Mouse (Mus musculus) limb, embryonic 14.5 days (tissue): Measurements from ENCODE around the gene Jup. TPM values are rescaled to one million over a fixed set of nuclear protein-coding genes. Genes with fewer than 3 reads are reported as not detected.
"Not testable (repeated sequence)": the region's sequence is repeated elsewhere in the genome, so short reads cannot be mapped to it uniquely, and the experiment has no call there.

Experiments
- ATAC-seq: fragments of 200-750 bp; cut with Nextera tagmentation; 2 replicates; pipeline ENCODE4 v1.8.0; 2017; ENCODE audit warnings: low read depth, moderate number of reproducible peaks, moderate TSS enrichment; ENCODE audit not compliant: low FRiP score
- DNase-seq: peaks from one replicate; pipeline ENCODE4 v3.0.0-alpha.2; 2015; ENCODE audit warnings: low spot score
- H3K27ac ChIP-seq: fragments of 300-500 bp; sonication (generic); replicated peaks from 2 replicates; pipeline ENCODE4 v1.5.1; 2014; ENCODE audit warnings: low read depth, mild to moderate bottlenecking, low read length, moderate library complexity, mixed read lengths
- H3K27me3 ChIP-seq: fragments of 300-500 bp; sonication (generic); 2 replicates; pipeline ENCODE4 v1.6.1; 2014; ENCODE audit warnings: low read length, mixed read lengths; ENCODE audit not compliant: control insufficient read depth, insufficient read depth
- H3K36me3 ChIP-seq: fragments of 300-500 bp; sonication (generic); 2 replicates; pipeline ENCODE4 v1.6.1; 2014; ENCODE audit warnings: mild to moderate bottlenecking, low read length, moderate library complexity, mixed read lengths; ENCODE audit not compliant: control insufficient read depth, insufficient read depth
- H3K4me1 ChIP-seq: fragments of 300-500 bp; sonication (generic); 2 replicates; pipeline ENCODE4 v1.6.1; 2014; ENCODE audit warnings: antibody characterized with exemption, low read length, mixed read lengths; ENCODE audit not compliant: control insufficient read depth, insufficient read depth
- H3K4me2 ChIP-seq: fragments of 300-500 bp; sonication (generic); replicated peaks from 2 replicates; pipeline ENCODE4 v1.6.1; 2014; ENCODE audit warnings: low read depth, mild to moderate bottlenecking, low read length, moderate library complexity; ENCODE audit not compliant: severe bottlenecking
- H3K4me3 ChIP-seq: fragments of 300-500 bp; sonication (generic); replicated peaks from 2 replicates; pipeline ENCODE4 v1.5.1; 2014; ENCODE audit warnings: low read length
- H3K9ac ChIP-seq: fragments of 300-500 bp; sonication (generic); 2 replicates; pipeline ENCODE4 v1.6.1; 2014; ENCODE audit warnings: mild to moderate bottlenecking, low read depth, low read length, moderate library complexity; ENCODE audit not compliant: severe bottlenecking
- H3K9me3 ChIP-seq: fragments of 300-500 bp; sonication (generic); 2 replicates; pipeline ENCODE4 v1.6.1; 2016; ENCODE audit warnings: low read length; ENCODE audit not compliant: control insufficient read depth
- POLR2A ChIP-seq: fragments of 200-500 bp; IDR thresholded peaks from 2 replicates; pipeline ENCODE4 v1.8.0; 2012; ENCODE audit warnings: inconsistent platforms, mild to moderate bottlenecking, moderate library complexity, borderline replicate concordance; ENCODE audit not compliant: insufficient read depth, insufficient read length; ENCODE audit errors: extremely low read depth
- WGBS: fragments of 180-500 bp; shearing (Covaris S2); extraction: QIAGEN DNeasy Blood & Tissue Kit; methylation state at CpG from one replicate; pipeline ENCODE4 v1.1.7; 2014; 5-methylcytosine and 5-hydroxymethylcytosine counted together
- polyA plus RNA-seq, 2 experiments: library from polyadenylated mRNA; depleted of rRNA in 1 of 2; stranded (reverse) in 1 of 2; unstranded in 1 of 2; fragments of >200 nt; fragmentation: Nextera tagmentation in 1 of 2; extraction: Ambion mirVana in 1 of 2; gene quantifications; 2 replicates each; pipeline versions ENCODE4 v1.2.1 to v1.2.3; 2012 to 2014

Jup gene
- polyA plus RNA-seq, 2 experiments: 111 to 159 TPM

DNA sequence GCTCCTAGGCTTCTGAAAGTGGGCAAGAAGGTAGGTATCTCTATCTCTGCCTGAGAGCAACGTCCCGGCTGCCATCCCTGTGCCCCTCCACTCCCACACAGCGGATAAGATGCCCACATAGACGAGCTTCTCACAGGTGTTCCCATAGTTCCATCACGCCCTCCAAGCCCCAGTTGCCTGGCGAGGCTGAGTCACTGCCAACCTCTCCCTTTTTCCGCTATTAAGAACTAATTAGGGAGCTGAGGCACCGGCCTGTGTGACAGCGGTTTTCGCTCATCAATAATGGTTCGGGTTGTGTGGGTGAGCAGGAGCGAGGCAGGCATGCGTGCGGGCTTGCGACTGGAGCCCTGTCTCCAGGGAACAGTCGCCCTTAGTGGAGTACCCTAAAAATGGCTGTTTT is 67.3 kb downstream of the Jup start:
- H3K4me2 ChIP-seq: no peak overlapping the region
- H3K27ac ChIP-seq: no peak overlapping the region
- no peak for ATAC-seq
- H3K9ac ChIP-seq: no peak overlapping the region
- H3K4me1 ChIP-seq: no peaks in the 10 kb centered on the region
- no peak for DNase-seq
- H3K4me3 ChIP-seq: no peak overlapping the region
- WGBS: 57% methylated on average over 16 of the region's 16 CpGs
- TF ChIP-seq POLR2A: no peak
- no peaks in the 10 kb centered on the region for H3K36me3 ChIP-seq
- H3K27me3 ChIP-seq: no peaks in the 10 kb centered on the region
- no peaks in the 10 kb centered on the region for H3K9me3 ChIP-seq

DNA sequence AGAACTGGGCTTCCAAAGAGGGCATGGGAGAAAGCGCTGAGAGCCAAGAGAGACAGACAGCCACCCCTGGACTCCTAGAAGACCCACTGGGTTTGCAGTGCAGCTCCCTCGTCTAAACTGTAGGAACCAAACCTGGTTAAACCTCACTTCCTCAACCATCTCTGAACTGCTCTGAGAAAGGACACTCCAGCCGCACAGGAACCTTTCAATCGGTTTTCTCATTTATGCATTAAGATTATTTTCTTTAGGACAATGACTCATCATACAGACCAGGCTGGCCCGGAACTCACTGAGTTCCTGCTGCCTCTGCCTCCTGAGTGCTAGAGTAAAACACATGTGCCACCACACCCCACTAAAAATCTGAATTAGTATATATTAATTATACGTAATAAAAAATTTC is 69.8 kb downstream of the Jup start:
- H3K27me3 ChIP-seq: no peaks in the 10 kb centered on the region
- H3K4me2 ChIP-seq: no peak overlapping the region
- no peak overlapping the region for H3K27ac ChIP-seq
- no peaks in the 10 kb centered on the region for H3K4me1 ChIP-seq
- DNase-seq (no peak), ATAC-seq (no peak)
- H3K9ac ChIP-seq: no peak overlapping the region
- H3K9me3 ChIP-seq: no peaks in the 10 kb centered on the region
- no peak overlapping the region for H3K4me3 ChIP-seq
- H3K36me3 ChIP-seq: peaks cover under 1% of the 10 kb centered on the region; the same call in 1 of the 2 replicates
- WGBS: 90% methylated on average over 6 of the region's 6 CpGs
- TF ChIP-seq POLR2A: no peak

DNA sequence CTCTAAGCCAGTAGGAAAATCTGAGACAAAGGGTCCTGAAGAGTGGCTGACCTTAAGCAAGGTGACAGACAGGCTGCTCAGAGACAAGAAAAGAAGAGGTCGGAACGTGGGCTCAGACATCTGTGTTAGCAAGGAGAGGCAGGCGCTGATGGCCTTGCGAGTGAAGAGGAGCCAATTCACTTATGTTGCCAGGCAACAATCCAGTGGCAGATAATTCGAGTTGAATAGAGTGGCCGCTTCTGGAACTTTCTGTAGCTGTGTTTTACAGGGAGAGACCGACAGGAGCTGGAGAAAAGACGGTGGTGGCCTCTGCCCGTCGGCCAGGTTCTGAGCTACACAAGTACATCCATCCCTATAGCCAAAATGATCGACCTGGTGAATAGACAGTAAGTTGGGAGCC is 70.2 kb downstream of the Jup start:
- Histone ChIP-seq H3K27ac (no peak overlapping the region), H3K4me2 (no peak overlapping the region), H3K36me3 (peaks cover 5% of the 10 kb centered on the region), H3K9me3 (no peaks in the 10 kb centered on the region), H3K27me3 (no peaks in the 10 kb centered on the region), H3K4me1 (no peaks in the 10 kb centered on the region), H3K4me3 (no peak overlapping the region), H3K9ac (no peak overlapping the region)
- 74% methylated on average over 11 of the region's 11 CpGs for WGBS
- DNase-seq: no peak
- TF ChIP-seq POLR2A: no peak
- no peak for ATAC-seq

DNA sequence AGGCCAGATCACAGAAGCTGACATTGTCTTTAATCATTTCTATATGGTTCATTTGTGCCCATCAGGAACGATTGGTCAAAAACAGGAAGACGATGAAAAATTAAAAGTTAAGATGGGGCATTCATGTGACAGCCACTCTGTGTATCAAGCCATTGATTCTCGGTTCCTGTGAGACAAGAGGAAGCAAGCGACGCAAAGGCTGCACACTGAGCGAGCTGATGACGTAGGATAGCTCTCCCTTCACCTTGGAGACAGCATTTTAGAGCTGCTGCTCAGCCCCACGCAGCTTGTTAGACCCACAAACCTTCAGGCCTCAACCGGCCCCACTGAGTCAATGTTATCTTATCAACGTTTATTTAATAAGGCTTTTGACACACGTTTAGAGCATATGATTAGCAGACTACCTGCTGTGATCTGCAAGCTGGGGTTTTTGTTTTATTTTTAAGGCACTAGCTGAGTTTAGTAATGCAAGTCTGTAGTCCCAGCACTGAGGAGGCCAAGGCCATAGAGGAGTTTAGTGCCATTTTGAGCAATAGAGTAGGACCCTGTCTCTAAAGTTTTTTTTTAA is 72.4 kb downstream of the Jup start:
- Histone ChIP-seq H3K9ac (no peak overlapping the region), H3K27ac (no peak overlapping the region), H3K36me3 (peaks cover 19% of the 10 kb centered on the region), H3K4me2 (no peak overlapping the region), H3K27me3 (no peaks in the 10 kb centered on the region), H3K4me3 (no peak overlapping the region), H3K9me3 (no peaks in the 10 kb centered on the region), H3K4me1 (no peaks in the 10 kb centered on the region)
- 83% methylated on average over 11 of the region's 11 CpGs for WGBS
- ATAC-seq (no peak), DNase-seq (no peak)
- no peak for TF ChIP-seq POLR2A

DNA sequence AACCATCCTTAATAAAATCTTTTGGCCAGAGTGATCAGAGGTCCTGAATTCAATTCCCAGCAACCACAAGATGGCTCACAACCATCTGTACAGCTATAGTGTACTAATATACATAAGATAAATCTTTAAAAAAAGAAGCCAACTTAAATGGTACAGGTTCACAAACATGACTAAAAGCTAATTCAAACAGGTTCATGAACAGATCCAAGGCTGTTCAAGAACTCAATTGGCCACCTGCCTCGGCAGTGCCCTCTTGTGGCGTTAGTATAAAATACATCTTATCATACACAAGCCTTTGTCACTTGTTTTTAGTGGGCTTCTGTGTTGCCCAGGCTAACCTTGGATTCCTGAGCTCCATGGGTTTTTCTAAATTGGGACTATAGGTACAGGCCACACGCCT is 74.0 kb downstream of the Jup start:
- Histone ChIP-seq H3K36me3 (peaks cover 19% of the 10 kb centered on the region), H3K9ac (no peak overlapping the region), H3K4me3 (no peak overlapping the region), H3K9me3 (no peaks in the 10 kb centered on the region), H3K4me1 (no peaks in the 10 kb centered on the region), H3K4me2 (no peak overlapping the region), H3K27me3 (no peaks in the 10 kb centered on the region), H3K27ac (no peak overlapping the region)
- no peak for TF ChIP-seq POLR2A
- no peak for ATAC-seq
- WGBS: 19% methylated on average over 3 of the region's 3 CpGs
- DNase-seq: peak; percentile 38

DNA sequence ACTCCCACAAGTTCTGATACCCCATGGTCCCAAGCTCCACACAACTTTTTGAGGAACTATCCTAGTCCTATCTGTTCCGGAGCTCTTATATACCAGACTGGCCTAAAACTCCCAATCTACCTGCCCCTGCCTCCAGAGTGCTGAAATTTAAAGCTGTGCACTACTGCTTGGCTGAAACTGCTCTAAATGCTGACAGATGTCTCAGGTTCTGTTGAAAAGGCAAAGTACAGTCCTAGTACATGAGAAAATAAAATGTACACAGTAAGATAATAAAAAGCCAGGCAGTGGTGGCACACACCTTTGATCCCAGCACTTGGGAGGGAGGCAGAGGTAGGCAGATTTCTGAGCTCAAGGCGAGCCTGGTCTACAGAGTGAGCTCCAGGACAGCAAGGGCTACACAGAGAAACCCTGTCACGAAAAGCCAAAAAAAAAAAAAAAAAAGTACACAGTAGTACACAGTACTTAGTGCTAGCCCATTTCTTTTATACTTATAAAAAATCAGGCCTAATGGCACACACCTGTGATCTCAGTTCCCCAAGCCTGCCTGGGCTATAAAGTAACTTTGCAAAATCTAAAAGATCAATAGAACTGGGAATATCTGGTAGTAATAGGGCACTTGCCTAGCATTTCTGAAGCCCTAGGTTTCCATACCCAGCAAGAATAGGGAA is 74.8 kb downstream of the Jup start:
- 65% methylated on average over 3 of the region's 3 CpGs for WGBS
- no peak for TF ChIP-seq POLR2A
- no peaks in the 10 kb centered on the region for H3K27me3 ChIP-seq
- no peak overlapping the region for H3K27ac ChIP-seq
- ATAC-seq: no peak
- H3K4me1 ChIP-seq: no peaks in the 10 kb centered on the region
- no peaks in the 10 kb centered on the region for H3K9me3 ChIP-seq
- no peak overlapping the region for H3K4me2 ChIP-seq
- no peak for DNase-seq
- peaks cover 19% of the 10 kb centered on the region for H3K36me3 ChIP-seq
- no peak overlapping the region for H3K4me3 ChIP-seq
- no peak overlapping the region for H3K9ac ChIP-seq

DNA sequence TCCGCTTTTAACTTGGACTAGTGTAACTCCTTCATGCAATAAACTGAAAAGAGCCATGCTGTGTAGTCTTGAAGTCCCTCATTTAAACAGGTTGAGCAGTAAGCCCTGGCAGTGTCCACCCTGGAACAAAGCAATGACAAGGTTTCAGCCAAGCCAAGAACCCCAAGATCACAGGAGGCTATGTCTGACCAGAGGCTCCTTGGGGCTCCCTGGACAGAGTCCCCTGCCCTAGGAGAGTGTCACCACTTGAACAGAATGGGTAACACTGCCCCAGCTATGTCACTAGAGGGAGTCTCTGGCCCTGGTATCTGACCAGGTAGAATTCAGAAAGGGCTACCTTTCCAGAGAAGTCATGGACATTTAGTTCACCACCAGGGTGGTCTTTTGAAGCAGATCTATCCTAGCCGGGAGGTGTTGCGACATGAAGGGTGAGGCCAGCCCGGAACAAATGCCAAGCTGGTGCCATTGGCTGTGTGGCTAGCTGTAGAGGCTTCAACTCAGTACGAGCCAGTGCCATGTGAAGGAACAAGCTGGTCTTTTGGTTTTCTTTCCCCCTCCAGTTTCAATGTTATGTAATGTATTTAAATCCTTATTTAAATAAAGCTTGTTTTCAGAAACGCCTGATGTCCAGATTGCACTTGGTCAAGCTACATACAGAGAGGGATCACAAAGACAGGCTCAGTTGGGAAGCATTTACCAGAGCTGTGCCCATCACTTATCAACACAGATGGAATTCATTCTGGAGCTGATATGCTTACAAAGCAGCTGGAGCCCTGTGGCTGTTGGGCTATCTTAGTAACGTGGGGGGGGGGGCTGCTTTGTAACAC is 75.9 kb downstream of the Jup start:
- H3K4me2 ChIP-seq, H3K9me3 ChIP-seq, DNase-seq, ATAC-seq, H3K27me3 ChIP-seq, H3K4me3 ChIP-seq, H3K9ac ChIP-seq, H3K27ac ChIP-seq, H3K4me1 ChIP-seq: not testable (repeated sequence)
- 83% methylated on average over 7 of the region's 7 CpGs for WGBS
- H3K36me3 ChIP-seq: peaks cover 19% of the 10 kb centered on the region
